Mouse (Mus musculus) A20 (cell line): ENCODE measurements at regions not wholly inside any gene's neighbourhood (a gene's known extent, or its start where the extent isn't known, plus 50 kb on each side); places are given as distances from the start of the nearest gene placed in this dataset.

Experiments
- DNase-seq: peaks from one replicate; pipeline ENCODE4 v3.0.0-alpha.2; 2011; ENCODE audit warnings: low read depth, low spot score

GRCm38 (mm10) chr4:91596619-91597018, 196.0 kb upstream of the Elavl2 start:
- DNase-seq = no peak

GRCm38 (mm10) chr4:91595766-91596165, 195.2 kb upstream of the Elavl2 start:
- peak; percentile 21 for DNase-seq

- DNase-seq = no peak
These were observed 189.2 kb upstream of the Elavl2 start for GRCm38 (mm10) chr4:91589779-91590178.

- no peak for DNase-seq
These were observed 187.0 kb upstream of the Elavl2 start for GRCm38 (mm10) chr4:91587541-91588059.

GRCm38 (mm10) chr4:91583035-91583434, 182.4 kb upstream of the Elavl2 start:
- DNase-seq = no peak

GRCm38 (mm10) chr4:91557452-91557851, 156.9 kb upstream of the Elavl2 start:
- DNase-seq = no peak

- DNase-seq = no peak
These were observed 156.4 kb upstream of the Elavl2 start for GRCm38 (mm10) chr4:91556959-91557358.

GRCm38 (mm10) chr4:91524367-91524766, 123.8 kb upstream of the Elavl2 start:
- DNase-seq = no peak

GRCm38 (mm10) chr4:91511543-91511942, 111.0 kb upstream of the Elavl2 start:
- no peak for DNase-seq

- DNase-seq = peak; percentile 5
These were observed 109.4 kb upstream of the Elavl2 start for GRCm38 (mm10) chr4:91509937-91510336.

GRCm38 (mm10) chr4:91503273-91503672, 102.7 kb upstream of the Elavl2 start:
- DNase-seq = peak; percentile 4

- DNase-seq = no peak
These were observed 81.4 kb upstream of the Elavl2 start for GRCm38 (mm10) chr4:91481863-91482475.
